Mouse (Mus musculus): ENCODE results near the gene Kif11.

The Kif11 gene

DNA sequence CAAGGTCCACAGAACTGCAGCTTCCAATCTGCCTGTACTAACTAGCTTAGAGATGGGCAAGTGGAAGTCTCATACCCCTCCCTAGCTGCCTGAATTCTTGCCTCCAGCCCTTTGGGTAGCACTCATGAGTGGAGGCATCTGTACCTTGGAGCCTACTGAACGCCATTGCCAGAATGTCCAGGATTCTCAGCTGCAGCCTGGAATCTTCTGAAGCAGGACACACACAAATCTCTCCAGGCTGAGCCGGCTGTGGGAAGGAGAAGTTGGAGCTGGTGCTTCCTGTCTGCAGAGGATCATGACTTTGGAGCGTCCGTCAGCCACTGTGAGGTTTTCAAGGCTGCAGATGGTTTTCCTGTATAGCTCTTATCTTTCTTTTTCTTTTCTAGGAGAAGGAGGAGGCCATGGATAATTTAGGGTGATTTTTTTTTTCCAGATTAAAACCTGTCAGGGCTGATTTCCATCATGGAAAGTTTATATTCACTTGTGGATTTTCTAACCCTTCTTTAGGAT, 67.5 kb downstream of the Kif11 start:
- DNase-seq, result no peak

DNA sequence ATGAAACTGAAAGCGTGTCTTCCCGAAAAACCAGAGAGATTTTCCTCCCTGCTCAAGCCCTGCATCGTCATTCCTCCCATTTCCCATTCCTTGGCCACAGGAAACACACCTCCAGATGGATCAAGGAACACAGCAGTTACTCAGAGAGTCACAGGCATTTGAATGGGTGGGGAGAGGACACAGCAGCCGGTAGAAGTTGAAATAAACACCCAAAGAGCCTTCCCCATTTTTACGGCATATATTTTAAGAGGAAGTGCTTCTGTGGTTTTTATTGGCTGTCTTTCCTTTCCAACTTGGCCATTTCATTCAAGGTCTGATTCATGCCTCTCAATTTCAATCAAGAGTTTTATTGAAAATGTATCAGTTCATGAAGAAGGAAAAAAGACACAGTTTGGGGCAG, 72.0 kb downstream of the Kif11 start:
- DNase-seq, result no peak

- no peak for DNase-seq
Measured at GRCm38 (mm10) chr19:37449246-37449645, 73.0 kb downstream of the Kif11 start.

DNA sequence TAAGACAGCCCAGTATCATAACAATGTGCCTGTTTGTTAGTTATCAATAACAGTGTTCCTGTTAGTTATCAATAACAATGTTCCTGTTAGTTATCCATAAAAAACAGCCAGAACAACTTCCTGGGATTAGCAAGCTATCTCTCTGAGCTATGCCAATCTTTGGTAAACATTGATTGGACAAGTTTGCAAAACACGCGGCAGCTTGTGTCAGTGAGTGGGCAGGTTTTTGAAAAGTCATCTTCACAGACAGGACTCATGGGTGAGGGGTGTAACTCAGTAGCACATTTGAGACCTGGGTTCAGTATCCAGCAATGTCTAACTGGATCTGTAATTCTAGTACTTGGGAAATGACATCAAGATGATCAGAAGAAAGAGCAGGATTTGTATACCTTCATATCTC, 79.3 kb downstream of the Kif11 start:
- DNase-seq, result no peak

- no peak for DNase-seq
Measured at GRCm38 (mm10) chr19:37455961-37456360, 79.8 kb downstream of the Kif11 start.

- no peak for DNase-seq
Measured at GRCm38 (mm10) chr19:37458013-37458412, 81.8 kb downstream of the Kif11 start.

DNA sequence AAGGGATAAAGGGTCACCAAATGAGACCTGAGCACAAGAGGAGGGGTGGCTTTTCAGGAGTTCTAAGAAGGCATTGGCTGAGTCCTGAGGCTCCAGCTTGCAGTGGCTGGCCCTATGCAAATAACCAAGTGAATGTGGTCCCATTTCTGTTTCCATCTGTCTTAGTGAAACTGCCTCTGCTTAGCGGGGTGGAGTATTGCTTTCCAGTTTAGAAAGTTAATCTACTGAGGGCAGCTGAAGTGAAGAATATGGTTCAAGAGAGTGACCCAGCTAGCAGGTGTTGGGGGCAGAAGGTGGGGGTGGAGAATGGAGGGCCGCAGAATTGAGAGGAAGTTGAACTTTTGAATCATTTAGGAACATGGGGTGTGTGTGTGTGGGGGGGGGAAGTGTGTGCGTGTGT, 90.2 kb downstream of the Kif11 start:
- no peak for DNase-seq

- no peak for DNase-seq
Measured at GRCm38 (mm10) chr19:37466978-37467377, 90.8 kb downstream of the Kif11 start.

DNA sequence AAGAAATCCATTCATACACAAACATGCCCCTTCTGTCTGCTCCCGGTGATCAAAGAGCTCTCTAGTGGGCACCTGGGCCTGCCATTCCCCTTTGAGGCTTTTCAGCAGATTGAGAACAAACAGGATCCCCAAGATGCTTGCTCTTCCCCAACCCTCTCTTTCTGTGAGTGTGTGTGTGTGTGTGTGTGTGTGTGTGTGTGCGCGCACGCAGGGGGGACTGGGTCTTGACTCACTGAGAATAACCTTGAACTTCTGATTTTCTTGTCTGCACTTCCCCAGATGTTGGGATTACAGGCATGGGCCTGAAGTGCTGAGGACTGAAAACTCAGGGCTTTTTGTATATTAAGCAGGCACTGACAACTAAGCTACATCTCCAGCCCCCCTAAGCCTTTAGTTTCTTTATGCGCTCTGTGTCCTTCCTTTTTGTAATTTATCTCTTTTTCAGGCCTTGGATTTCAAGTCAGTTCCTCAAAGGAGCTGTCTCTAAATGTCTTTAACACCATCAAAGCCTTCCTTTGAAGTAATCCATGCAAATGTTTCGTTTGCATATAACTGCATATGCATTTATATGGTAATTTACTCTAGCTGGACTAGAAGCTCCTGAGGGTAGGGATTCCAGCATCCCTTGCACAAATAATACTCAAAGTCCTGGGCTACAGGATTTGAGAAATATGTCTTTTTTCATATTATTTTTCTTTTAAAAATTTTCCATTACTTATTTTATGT, 92.8 kb downstream of the Kif11 start:
- no peak for DNase-seq
